Mouse (Mus musculus) limb, embryonic 12.5 days (tissue): ENCODE data around the gene Timm22. TPM values are rescaled to one million over a fixed set of nuclear protein-coding genes. Genes with fewer than 3 reads are reported as not detected.

Experiments used
- ATAC-seq: fragments of 200-750 bp; cut with Nextera tagmentation; 2 replicates; pipeline ENCODE4 v1.8.0; 2017; ENCODE audit warnings: low read depth, moderate TSS enrichment; ENCODE audit not compliant: insufficient number of reproducible peaks, insufficient read depth, low FRiP score, low TSS enrichment
- H3K27ac ChIP-seq: fragments of 300-500 bp; sonication (generic); 2 replicates; pipeline ENCODE4 v1.5.1; 2016; ENCODE audit warnings: mild to moderate bottlenecking, moderate library complexity
- H3K27me3 ChIP-seq: fragments of 300-500 bp; sonication (generic); 2 replicates; pipeline ENCODE4 v1.6.1; 2016; ENCODE audit warnings: mild to moderate bottlenecking, moderate library complexity
- H3K36me3 ChIP-seq: fragments of 300-500 bp; sonication (generic); 2 replicates; pipeline ENCODE4 v1.6.1; 2016; ENCODE audit warnings: mild to moderate bottlenecking, moderate library complexity
- H3K4me1 ChIP-seq: fragments of 300-500 bp; sonication (generic); replicated peaks from 2 replicates; pipeline ENCODE4 v1.6.1; 2016
- H3K4me2 ChIP-seq: fragments of 300-500 bp; sonication (generic); 2 replicates; pipeline ENCODE4 v1.6.1; 2016; ENCODE audit warnings: mild to moderate bottlenecking, moderate library complexity
- H3K4me3 ChIP-seq: fragments of 300-500 bp; sonication (generic); replicated peaks from 2 replicates; pipeline ENCODE4 v1.5.1; 2016; ENCODE audit warnings: mild to moderate bottlenecking
- H3K9ac ChIP-seq: fragments of 300-500 bp; sonication (generic); replicated peaks from 2 replicates; pipeline ENCODE4 v1.6.1; 2016; ENCODE audit warnings: mild to moderate bottlenecking, moderate library complexity
- H3K9me3 ChIP-seq: fragments of 300-500 bp; sonication (generic); 2 replicates; pipeline ENCODE4 v1.6.1; 2016; ENCODE audit warnings: mild to moderate bottlenecking, moderate library complexity
- WGBS: fragments of 180-500 bp; shearing (Covaris S2); methylation state at CpG from one replicate; pipeline ENCODE4 v1.1.7; 2016; 5-methylcytosine and 5-hydroxymethylcytosine counted together
- polyA plus RNA-seq: library from polyadenylated mRNA; unstranded; fragments of >200 nt; fragmentation: Nextera tagmentation; extraction: Ambion mirVana; gene quantifications from 2 replicates; pipeline ENCODE4 v1.2.1, GENCODE M21; 2016

The Timm22 gene
- polyA plus RNA-seq, 1 experiment from 2014 or later = 149 TPM

DNA sequence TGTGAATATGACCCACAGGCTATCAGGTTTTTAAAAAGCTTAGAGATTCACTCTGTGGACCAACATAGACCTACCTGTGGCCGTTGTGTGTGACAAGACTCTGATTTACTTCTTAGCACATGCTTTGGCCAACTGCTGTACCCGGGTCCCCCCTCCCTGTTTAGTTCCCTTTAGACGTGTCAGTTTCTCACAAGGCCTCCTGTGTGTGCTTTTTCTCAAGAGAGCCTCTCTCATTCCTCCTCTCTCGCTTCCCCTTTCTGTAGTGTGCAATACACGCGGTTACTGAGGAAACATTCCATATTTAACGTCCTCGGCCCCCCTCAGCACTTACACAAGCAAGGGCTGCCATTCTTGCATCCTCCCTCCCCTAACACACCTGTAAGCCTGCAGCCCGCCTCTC is 52.0 kb downstream of the Timm22 start:
- Histone ChIP-seq H3K36me3 (peaks cover 77% of the 10 kb centered on the region), H3K4me1 (peaks cover 27% of the 10 kb centered on the region), H3K4me3 (no peak overlapping the region), H3K27me3 (no peaks in the 10 kb centered on the region), H3K9ac (no peak overlapping the region), H3K27ac (no peak overlapping the region), H3K4me2 (no peak overlapping the region), H3K9me3 (no peaks in the 10 kb centered on the region)
- WGBS = 76% methylated on average over 9 of the region's 9 CpGs
- no peak for ATAC-seq

- WGBS = 72% methylated on average over 3 of the region's 3 CpGs
- H3K36me3 ChIP-seq = peaks cover 77% of the 10 kb centered on the region
- H3K4me3 ChIP-seq = no peak overlapping the region
- ATAC-seq = no peak
- peaks cover 30% of the 10 kb centered on the region for H3K4me1 ChIP-seq
- no peaks in the 10 kb centered on the region for H3K27me3 ChIP-seq
- no peaks in the 10 kb centered on the region for H3K9me3 ChIP-seq
- no peak overlapping the region for H3K4me2 ChIP-seq
- H3K27ac ChIP-seq = no peak overlapping the region
- H3K9ac ChIP-seq = no peak overlapping the region
Measured at GRCm38 (mm10) chr11:76459489-76459888, 52.7 kb downstream of the Timm22 start.

DNA sequence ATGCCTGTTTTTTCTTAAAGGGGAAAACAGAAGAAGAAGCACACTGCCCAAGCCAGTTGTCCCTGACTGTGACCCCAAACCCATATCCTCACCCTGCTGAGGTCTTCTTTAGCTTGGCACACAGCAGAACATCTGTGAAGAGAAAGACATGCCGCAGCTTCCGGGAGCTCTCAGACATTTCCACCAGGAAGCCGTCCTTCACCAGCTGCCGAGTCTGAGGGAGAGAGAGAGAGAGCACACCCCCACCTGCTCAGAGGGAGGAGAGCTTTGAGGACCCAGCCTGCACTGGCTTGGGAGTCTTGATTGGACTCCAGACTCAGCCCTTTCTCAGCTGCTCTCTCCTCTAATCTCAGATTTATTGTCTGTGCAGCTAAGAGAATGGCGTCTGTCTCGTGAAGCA is 54.4 kb downstream of the Timm22 start:
- no peak overlapping the region for H3K4me3 ChIP-seq
- H3K4me1 ChIP-seq = peaks cover 40% of the 10 kb centered on the region
- H3K27ac ChIP-seq = 0 out of 2 replicates have a peak overlapping the region, but pooled peaks have one; percentile 12
- ATAC-seq = no peak
- H3K9me3 ChIP-seq = no peaks in the 10 kb centered on the region
- no peak overlapping the region for H3K4me2 ChIP-seq
- H3K9ac ChIP-seq = 0 out of 2 replicates have a peak overlapping the region, but pooled peaks have one; percentile 27
- 57% methylated on average over 6 of the region's 6 CpGs for WGBS
- peaks cover 63% of the 10 kb centered on the region for H3K36me3 ChIP-seq
- H3K27me3 ChIP-seq = no peaks in the 10 kb centered on the region

GRCm38 (mm10) chr11:76461696-76462095 is 54.9 kb downstream of the Timm22 start:
- peaks cover 41% of the 10 kb centered on the region for H3K4me1 ChIP-seq
- WGBS = 92% methylated on average over 5 of the region's 5 CpGs
- peaks cover 63% of the 10 kb centered on the region for H3K36me3 ChIP-seq
- H3K9ac ChIP-seq = no peak overlapping the region
- no peak for ATAC-seq
- H3K27ac ChIP-seq = 0 out of 2 replicates have a peak overlapping the region, but pooled peaks have one; percentile 12
- H3K27me3 ChIP-seq = no peaks in the 10 kb centered on the region
- no peak overlapping the region for H3K4me2 ChIP-seq
- no peaks in the 10 kb centered on the region for H3K9me3 ChIP-seq
- no peak overlapping the region for H3K4me3 ChIP-seq

DNA sequence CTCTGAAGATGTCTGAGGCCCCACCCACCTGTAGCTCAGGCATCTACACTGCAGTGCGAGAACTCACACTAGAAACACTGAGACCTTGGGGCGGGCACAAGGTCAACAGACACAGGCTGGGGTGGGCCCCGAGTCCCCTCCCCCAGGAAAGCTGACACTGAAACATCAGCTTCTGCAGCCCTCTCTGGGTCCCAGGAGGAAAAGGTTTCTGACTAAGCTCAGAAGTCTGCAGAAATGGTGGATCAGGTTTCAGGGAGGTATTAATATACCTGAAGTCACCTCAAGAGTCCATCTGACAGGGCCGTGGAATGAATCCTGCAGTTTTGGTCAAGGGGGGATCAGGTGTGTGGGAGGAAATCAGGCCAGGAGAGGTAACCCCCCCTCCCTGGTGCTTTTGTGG is 59.1 kb downstream of the Timm22 start:
- Histone ChIP-seq H3K9ac (no peak overlapping the region), H3K4me1 (peaks cover 72% of the 10 kb centered on the region), H3K4me2 (no peak overlapping the region), H3K9me3 (no peaks in the 10 kb centered on the region), H3K27me3 (no peaks in the 10 kb centered on the region), H3K4me3 (no peak overlapping the region), H3K36me3 (peaks cover 58% of the 10 kb centered on the region), H3K27ac (no peak overlapping the region)
- 55% methylated on average over 4 of the region's 4 CpGs for WGBS
- no peak for ATAC-seq

Other genes with a start within 250 kb of the Timm22 start
- gene Vps53, start 227.3 kb upstream of the Timm22 start, polyA plus RNA-seq = 39.1 and 43.4 TPM in 2 replicates
- gene Fam57a, start 227.3 kb upstream of the Timm22 start, polyA plus RNA-seq = 24.2 and 26.6 TPM in 2 replicates
- gene Dbil5, start 189.3 kb upstream of the Timm22 start, polyA plus RNA-seq = 0.95 and 1.0 TPM in 2 replicates
- 33.0 and 34.5 TPM in 2 replicates for gene Gemin4, start 189.3 kb upstream of the Timm22 start, polyA plus RNA-seq
- gene Mrm3, start 163.2 kb upstream of the Timm22 start, polyA plus RNA-seq = 23.0 and 23.9 TPM in 2 replicates
- 125 and 136 TPM in 2 replicates for gene Glod4, start 163.2 kb upstream of the Timm22 start, polyA plus RNA-seq
- 61.2 and 67.7 TPM in 2 replicates for gene Nxn, start 7.8 kb upstream of the Timm22 start, polyA plus RNA-seq
- 48.3 and 54.0 TPM in 2 replicates for gene Abr, start 215.4 kb downstream of the Timm22 start, polyA plus RNA-seq